Mouse (Mus musculus): ENCODE results near the gene Gm8909. TPM values are rescaled to one million over a fixed set of nuclear protein-coding genes. Genes with fewer than 3 reads are reported as not detected.
A peak's percentile ranks its signal among the peaks of the same experiment; 100 is the strongest.
"Not testable (repeated sequence)": the region's sequence is repeated elsewhere in the genome, so short reads cannot be mapped to it uniquely, and the experiment has no call there.

Gm8909 gene
- polyA plus RNA-seq, 1 experiment from 2014 or later = not detected

- ATAC-seq; H3K27me3 ChIP-seq (replicated peaks; ENCODE audit: control insufficient read depth, insufficient read depth, low read length); H3K9me3 ChIP-seq (ENCODE audit: control insufficient read depth, low read length); H3K4me2 ChIP-seq (ENCODE audit: low read length); H3K36me3 ChIP-seq (ENCODE audit: control insufficient read depth, insufficient read depth); H3K9ac ChIP-seq (replicated peaks; ENCODE audit: low read depth, low read length); H3K4me1 ChIP-seq (replicated peaks; ENCODE audit: control insufficient read depth, insufficient read depth, low read length); H3K27ac ChIP-seq (ENCODE audit: low read length); H3K4me3 ChIP-seq (replicated peaks; ENCODE audit: low read length): not testable (repeated sequence)
- 27% methylated on average over 24 of the region's 28 CpGs for WGBS
Measured at GRCm38 (mm10) chr17:36128968-36129817, 39.1 kb downstream of the Gm8909 start, which contains the start of gene Gm7030. TSS of gene Gm7030 (minus strand) at chr17:36129425.

DNA sequence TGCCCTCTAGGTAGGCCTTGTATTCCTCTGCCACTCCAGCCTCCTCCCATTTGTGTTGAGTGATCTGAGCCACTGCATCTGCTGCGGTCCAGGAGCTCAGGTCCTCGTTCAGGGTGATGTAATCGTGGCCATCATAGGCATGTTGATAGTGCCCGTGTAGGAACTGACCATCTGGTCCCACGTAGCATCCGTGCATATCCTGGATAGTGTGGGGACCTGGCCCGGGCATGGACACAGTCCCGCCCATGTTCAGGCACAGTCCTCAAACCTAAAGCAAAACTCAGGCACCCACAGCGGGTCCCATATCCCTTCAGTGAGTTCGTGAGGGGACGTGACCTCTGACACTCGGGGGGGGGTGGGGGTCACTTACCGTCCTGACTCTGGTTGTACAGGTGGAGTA is 39.8 kb downstream of the Gm8909 start:
- WGBS = 59% methylated on average over 10 of the region's 13 CpGs
- not testable (repeated sequence) for H3K9me3 ChIP-seq (ENCODE audit: control insufficient read depth, low read length); H3K27ac ChIP-seq (ENCODE audit: low read length); H3K4me2 ChIP-seq (ENCODE audit: low read length); H3K27me3 ChIP-seq (replicated peaks; ENCODE audit: control insufficient read depth, insufficient read depth, low read length); ATAC-seq; H3K4me1 ChIP-seq (replicated peaks; ENCODE audit: control insufficient read depth, insufficient read depth, low read length); H3K36me3 ChIP-seq (ENCODE audit: control insufficient read depth, insufficient read depth); H3K4me3 ChIP-seq (replicated peaks; ENCODE audit: low read length); H3K9ac ChIP-seq (replicated peaks; ENCODE audit: low read depth, low read length)

DNA sequence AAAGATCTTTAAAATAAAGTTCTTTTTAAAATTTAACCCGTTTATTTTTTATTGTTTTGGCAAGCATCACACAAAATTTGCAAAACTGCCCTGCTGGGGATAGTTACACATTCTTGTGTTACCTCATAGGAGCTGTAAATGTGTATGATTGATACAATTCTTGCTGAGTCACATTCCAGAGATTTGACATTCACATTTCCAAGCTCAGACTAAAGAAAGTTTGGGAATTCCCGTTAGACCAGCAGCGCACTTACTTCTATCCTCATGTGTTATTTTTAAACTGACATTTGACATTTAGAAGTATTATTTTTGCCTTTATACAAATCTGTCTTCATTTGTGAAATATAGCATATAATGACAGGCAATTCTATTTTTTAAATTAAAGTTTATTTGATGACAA is 44.2 kb downstream of the Gm8909 start:
- H3K27ac ChIP-seq (ENCODE audit: low read length); H3K4me2 ChIP-seq (ENCODE audit: low read length); H3K27me3 ChIP-seq (replicated peaks; ENCODE audit: control insufficient read depth, insufficient read depth, low read length); ATAC-seq; H3K9me3 ChIP-seq (ENCODE audit: control insufficient read depth, low read length); H3K9ac ChIP-seq (replicated peaks; ENCODE audit: low read depth, low read length); H3K4me1 ChIP-seq (replicated peaks; ENCODE audit: control insufficient read depth, insufficient read depth, low read length); H3K4me3 ChIP-seq (replicated peaks; ENCODE audit: low read length); H3K36me3 ChIP-seq (ENCODE audit: control insufficient read depth, insufficient read depth): not testable (repeated sequence)
- 87% methylated on average over 3 of the region's 3 CpGs for WGBS

DNA sequence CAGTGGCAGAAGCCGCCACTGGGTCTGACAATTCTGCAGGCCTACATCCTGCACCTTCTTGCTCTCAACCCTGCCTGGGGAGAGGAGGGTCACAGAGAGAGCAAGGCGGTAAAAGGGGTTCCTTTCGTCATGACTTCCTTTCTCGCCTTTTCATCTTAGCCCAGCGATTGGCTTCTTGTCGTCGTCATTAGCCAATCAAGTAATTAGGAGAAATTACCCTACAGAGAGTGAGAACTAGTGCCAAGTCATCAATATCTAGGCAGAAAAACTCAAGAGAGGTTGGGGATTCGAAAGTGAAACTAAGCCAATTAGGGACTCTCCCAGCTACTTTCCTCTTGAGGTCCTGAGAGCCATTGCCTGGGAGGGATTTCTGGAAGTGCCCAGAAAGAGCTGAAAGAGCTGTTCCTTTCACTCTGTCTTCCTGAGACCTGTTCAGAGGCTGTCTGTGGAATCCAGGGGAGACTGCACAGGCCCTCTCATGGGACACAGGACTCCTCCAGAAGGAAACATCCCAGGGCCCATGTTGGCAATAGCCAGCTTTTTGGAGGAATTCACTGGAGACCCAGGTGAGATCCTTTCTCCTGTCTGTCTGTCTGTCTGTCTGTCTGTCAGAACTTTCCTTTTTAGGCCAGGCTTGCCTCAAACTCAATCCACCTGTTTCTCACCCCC is 46.9 kb downstream of the Gm8909 start, which contains the start of gene Gm19684:
Gm19684 (plus strand) TSS at position 327 of the 669 bp plus-strand sequence.
- H3K9ac ChIP-seq (replicated peaks; ENCODE audit: low read depth, low read length); H3K9me3 ChIP-seq (ENCODE audit: control insufficient read depth, low read length); H3K4me1 ChIP-seq (replicated peaks; ENCODE audit: control insufficient read depth, insufficient read depth, low read length); H3K36me3 ChIP-seq (ENCODE audit: control insufficient read depth, insufficient read depth); H3K27me3 ChIP-seq (replicated peaks; ENCODE audit: control insufficient read depth, insufficient read depth, low read length); H3K27ac ChIP-seq (ENCODE audit: low read length): not testable (repeated sequence)
- Histone ChIP-seq H3K4me2 (ENCODE audit: low read length) (peak within 1 kb of the TSS; percentile 29), H3K4me3 (replicated peaks; ENCODE audit: low read length) (peak within 1 kb of the TSS; percentile 18; the same call in 1 of the 2 replicates)
- 4% methylated on average over 8 of the region's 8 CpGs for WGBS
- peak; percentile 68; the same call in 1 of the 2 replicates for ATAC-seq

GRCm38 (mm10) chr17:36120839-36121238 is 47.5 kb downstream of the Gm8909 start:
- H3K27ac ChIP-seq (ENCODE audit: low read length); ATAC-seq; H3K27me3 ChIP-seq (replicated peaks; ENCODE audit: control insufficient read depth, insufficient read depth, low read length); H3K36me3 ChIP-seq (ENCODE audit: control insufficient read depth, insufficient read depth); H3K4me1 ChIP-seq (replicated peaks; ENCODE audit: control insufficient read depth, insufficient read depth, low read length); H3K9me3 ChIP-seq (ENCODE audit: control insufficient read depth, low read length); H3K4me3 ChIP-seq (replicated peaks; ENCODE audit: low read length); H3K9ac ChIP-seq (replicated peaks; ENCODE audit: low read depth, low read length): not testable (repeated sequence)
- peak overlapping the region; percentile 19 for H3K4me2 ChIP-seq (ENCODE audit: low read length)
- WGBS = 22% methylated on average over 18 of the region's 18 CpGs

DNA sequence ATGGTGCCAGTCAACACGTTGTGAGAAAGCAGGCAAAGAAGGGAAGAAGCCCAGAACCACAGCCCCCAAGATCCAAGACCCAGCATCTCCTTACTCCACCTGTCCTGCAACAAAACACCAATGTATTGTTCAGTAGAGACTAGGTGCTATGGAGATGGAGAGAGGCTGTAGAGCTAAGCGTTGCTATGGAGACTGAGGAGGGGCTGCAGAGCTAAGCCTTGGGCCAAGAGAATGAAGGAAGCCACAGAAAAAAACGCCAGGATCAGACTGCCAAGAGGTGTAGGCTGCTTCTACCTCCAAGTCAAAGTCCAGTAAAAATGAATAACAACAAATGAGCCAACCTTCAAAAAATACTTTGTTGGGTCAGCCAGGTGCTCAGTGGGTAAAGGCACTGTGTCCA is 51.8 kb downstream of the Gm8909 start:
- not testable (repeated sequence) for H3K9ac ChIP-seq (replicated peaks; ENCODE audit: low read depth, low read length); H3K4me1 ChIP-seq (replicated peaks; ENCODE audit: control insufficient read depth, insufficient read depth, low read length); H3K4me2 ChIP-seq (ENCODE audit: low read length); ATAC-seq; H3K4me3 ChIP-seq (replicated peaks; ENCODE audit: low read length); H3K9me3 ChIP-seq (ENCODE audit: control insufficient read depth, low read length); H3K27me3 ChIP-seq (replicated peaks; ENCODE audit: control insufficient read depth, insufficient read depth, low read length); H3K36me3 ChIP-seq (ENCODE audit: control insufficient read depth, insufficient read depth); H3K27ac ChIP-seq (ENCODE audit: low read length)
- WGBS = 18% methylated on average over 3 of the region's 3 CpGs

Other genes starting within 250 kb of the Gm8909 start
- 88.3 and 89.6 TPM in 2 replicates for gene Abcf1, start 198.8 kb downstream of the Gm8909 start, polyA plus RNA-seq (2015; fragmentation: Nextera tagmentation; extraction: Ambion mirVana)
- gene Gnl1, start 188.7 kb downstream of the Gm8909 start, polyA plus RNA-seq (2015; fragmentation: Nextera tagmentation; extraction: Ambion mirVana) = 61.0 and 65.6 TPM in 2 replicates
- 78.9 and 93.2 TPM in 2 replicates for gene Prr3, start 188.3 kb downstream of the Gm8909 start, polyA plus RNA-seq (2015; fragmentation: Nextera tagmentation; extraction: Ambion mirVana)
- gene H2-T24, start 148.0 kb downstream of the Gm8909 start, polyA plus RNA-seq (2015; fragmentation: Nextera tagmentation; extraction: Ambion mirVana) = 4.9 and 6.4 TPM in 2 replicates
- 6.2 and 7.3 TPM in 2 replicates for gene H2-T23, start 135.7 kb downstream of the Gm8909 start, polyA plus RNA-seq (2015; fragmentation: Nextera tagmentation; extraction: Ambion mirVana)
- gene H2-T22, start 125.8 kb downstream of the Gm8909 start, polyA plus RNA-seq (2015; fragmentation: Nextera tagmentation; extraction: Ambion mirVana) = 4.9 and 5.3 TPM in 2 replicates
- not detected in 2 replicates for gene Gm6034, start 125.6 kb downstream of the Gm8909 start, polyA plus RNA-seq (2015; fragmentation: Nextera tagmentation; extraction: Ambion mirVana)
- 0.16 TPM in 1 of 2 replicates, not detected in the other for gene Gm11127, start 110.2 kb downstream of the Gm8909 start, polyA plus RNA-seq (2015; fragmentation: Nextera tagmentation; extraction: Ambion mirVana)
- not detected in 2 replicates for gene Gm19684, start 46.9 kb downstream of the Gm8909 start, polyA plus RNA-seq (2015; fragmentation: Nextera tagmentation; extraction: Ambion mirVana)
- not detected in 2 replicates for gene Gm7030, start 39.1 kb downstream of the Gm8909 start, polyA plus RNA-seq (2015; fragmentation: Nextera tagmentation; extraction: Ambion mirVana)
- gene H2-T3, start 21.8 kb upstream of the Gm8909 start, polyA plus RNA-seq (2015; fragmentation: Nextera tagmentation; extraction: Ambion mirVana) = not detected in 2 replicates
- 84.8 and 99.7 TPM in 2 replicates for gene Rpp21, start 89.5 kb upstream of the Gm8909 start, polyA plus RNA-seq (2015; fragmentation: Nextera tagmentation; extraction: Ambion mirVana)
- gene Trim39, start 103.7 kb upstream of the Gm8909 start, polyA plus RNA-seq (2015; fragmentation: Nextera tagmentation; extraction: Ambion mirVana) = 27.9 and 31.8 TPM in 2 replicates
- 0.32 TPM in 1 of 2 replicates, not detected in the other for gene H2-M10.2, start 118.0 kb upstream of the Gm8909 start, polyA plus RNA-seq (2015; fragmentation: Nextera tagmentation; extraction: Ambion mirVana)
- not detected in 2 replicates for gene H2-M10.1, start 157.6 kb upstream of the Gm8909 start, polyA plus RNA-seq (2015; fragmentation: Nextera tagmentation; extraction: Ambion mirVana)
- not detected in 2 replicates for gene H2-M10.3, start 199.9 kb upstream of the Gm8909 start, polyA plus RNA-seq (2015; fragmentation: Nextera tagmentation; extraction: Ambion mirVana)